Mouse (Mus musculus) cerebellum, adult 8-10 months (tissue): Measurements from ENCODE around the gene Omp.

Experiments
- DNase-seq: peaks from one replicate; pipeline ENCODE4 v3.0.0; 2022

The Omp gene

GRCm38 (mm10) chr7:98095852-98096251 is 49.5 kb downstream of the Omp start:
- no peak for DNase-seq
